Mouse (Mus musculus) left cerebral cortex, adult 2 months (tissue): ENCODE results near the gene 4921509C19Rik. TPM values are rescaled to one million over a fixed set of nuclear protein-coding genes. Genes with fewer than 3 reads are reported as not detected.
A peak's percentile ranks its signal among the peaks of the same experiment; 100 is the strongest.
"Not testable (repeated sequence)": the region's sequence is repeated elsewhere in the genome, so short reads cannot be mapped to it uniquely, and the experiment has no call there.

ENCODE experiments used
- DNase-seq, 2 experiments: peaks; one replicate each; pipeline ENCODE4 v3.0.0; 2021 to 2022; ENCODE audit warnings: low spot score in 2 of 2, mixed read lengths in 1 of 2; ENCODE audit errors: extremely low spot score in 1 of 2
- H3K27ac ChIP-seq: fragments of 200-600 bp; 2 replicates; pipeline ENCODE4 v1.8.1; 2022
- H3K4me3 ChIP-seq: fragments of 200-600 bp; 2 replicates; pipeline ENCODE4 v1.8.1; 2022
- CTCF ChIP-seq: fragments of 200-600 bp; IDR thresholded peaks from 2 replicates; pipeline ENCODE4 v1.8.1; 2022; ENCODE audit warnings: antibody characterized with exemption, mild to moderate bottlenecking, moderate library complexity
- intact Hi-C: fragments of 180-260 bp; cut with DNase I; formaldehyde crosslinking; loops from one replicate; pipeline ENCODE4 v1.15.1; 2025
- long read RNA-seq, 2 experiments: library from polyadenylated mRNA; stranded (forward); transcript quantifications; one replicate each; pipeline ENCODE4 v2.0.0; 2021; ENCODE audit warnings: borderline mapping rate in 2 of 2
- total RNA-seq, 2 experiments: library from RNA; stranded (reverse); gene quantifications; 2 replicates each; pipeline ENCODE4 v1.2.3; 2021

4921509C19Rik gene
- not detected for total RNA-seq
- long read RNA-seq, experiment 1 = 0 reads
- long read RNA-seq, experiment 2 = 0 reads

- DNase-seq, intact Hi-C loops: not testable (repeated sequence)
Observed at GRCm38 (mm10) chr2:151476053-151476452, at the start of gene 4921509C19Rik. Gene 4921509C19Rik, minus strand, starts transcription at chr2:151476153.

GRCm38 (mm10) chr2:151525520-151525919 is 49.6 kb upstream of the 4921509C19Rik start:
- no peak for DNase-seq
- intact Hi-C loops = no loop called here
- TF ChIP-seq CTCF = no peak
- Histone ChIP-seq H3K4me3 (no peak overlapping the region), H3K27ac (no peak overlapping the region)

More at GRCm38 (mm10) chr2:151476053-151476452, at the start of gene 4921509C19Rik:
- H3K4me3 ChIP-seq, H3K27ac ChIP-seq: not testable (repeated sequence)

GRCm38 (mm10) chr2:151524324-151525041 is 48.5 kb upstream of the 4921509C19Rik start:
- no peak for TF ChIP-seq CTCF
- Histone ChIP-seq H3K27ac (no peak overlapping the region), H3K4me3 (no peak overlapping the region)
- intact Hi-C loops = no loop called here
- no peak for DNase-seq

GRCm38 (mm10) chr2:151519000-151519399 is 43.0 kb upstream of the 4921509C19Rik start:
- Histone ChIP-seq H3K27ac (no peak overlapping the region), H3K4me3 (no peak overlapping the region)
- no peak for DNase-seq
- TF ChIP-seq CTCF = peak; percentile 1; the same call in 1 of the 2 replicates
- intact Hi-C loops = no loop called here

GRCm38 (mm10) chr2:151513525-151514285 is 37.8 kb upstream of the 4921509C19Rik start:
- intact Hi-C loops = loop anchor here (2.0 to 5.0 kb wide), 3 partner anchors 29 to 169 kb away; partner anchors contain the start of gene Fkbp1a
- peak; percentile 34 for TF ChIP-seq CTCF
- Histone ChIP-seq H3K27ac (peak overlapping the region; percentile 68), H3K4me3 (no peak overlapping the region)
- peak; percentile 16 to 34 for DNase-seq

GRCm38 (mm10) chr2:151512199-151512598 is 36.2 kb upstream of the 4921509C19Rik start:
- peak; percentile 41 to 48 for DNase-seq
- intact Hi-C loops = loop anchor here (2.0 to 5.0 kb wide), 3 partner anchors 31 to 170 kb away; partner anchors contain the start of gene Fkbp1a
- Histone ChIP-seq H3K4me3 (no peak overlapping the region), H3K27ac (0 out of 2 replicates have a peak overlapping the region, but pooled peaks have one; percentile 4)
- no peak for TF ChIP-seq CTCF

- no peak for DNase-seq
- TF ChIP-seq CTCF = peak; percentile 7; the same call in 1 of the 2 replicates
- no peak overlapping the region for H3K27ac ChIP-seq
- no peak overlapping the region for H3K4me3 ChIP-seq
- intact Hi-C loops = no loop called here
Observed at GRCm38 (mm10) chr2:151504226-151504625, 28.3 kb upstream of the 4921509C19Rik start.

- TF ChIP-seq CTCF = no peak
- Histone ChIP-seq H3K4me3 (no peak overlapping the region), H3K27ac (no peak overlapping the region)
- DNase-seq = no peak
- intact Hi-C loops = no loop called here
Observed at GRCm38 (mm10) chr2:151500442-151501007, 24.6 kb upstream of the 4921509C19Rik start.

- TF ChIP-seq CTCF = no peak
- no peak for DNase-seq
- intact Hi-C loops = loop anchor here (10.0 kb wide), 1 partner anchor 366 kb away; no protein-coding TSS in a partner anchor
- no peak overlapping the region for H3K27ac ChIP-seq
- no peak overlapping the region for H3K4me3 ChIP-seq
Observed at GRCm38 (mm10) chr2:151498358-151498757, 22.4 kb upstream of the 4921509C19Rik start.

- Histone ChIP-seq H3K27ac (peak within 1 kb of the TSS; percentile 85), H3K4me3 (peak within 1 kb of the TSS; percentile 97)
- DNase-seq = peak; percentile 93 to 97
- intact Hi-C loops = loop anchor here (1.0 to 10.0 kb wide), 4 partner anchors 48 to 371 kb away; partner anchors contain the start of gene Fkbp1a
- TF ChIP-seq CTCF = peak; percentile 89
Observed at GRCm38 (mm10) chr2:151494035-151494803, 18.3 kb upstream of the 4921509C19Rik start, which contains the start of gene Nsfl1c. Gene Nsfl1c, plus strand, starts transcription at chr2:151494182.

- intact Hi-C loops = no loop called here
- no peak for DNase-seq
- TF ChIP-seq CTCF = no peak
- Histone ChIP-seq H3K27ac (no peak overlapping the region), H3K4me3 (no peak overlapping the region)
Observed at GRCm38 (mm10) chr2:151486496-151486895, 10.5 kb upstream of the 4921509C19Rik start.

- DNase-seq, intact Hi-C loops: not testable (repeated sequence)
Observed at GRCm38 (mm10) chr2:151434971-151435370, 41.0 kb downstream of the 4921509C19Rik start.

More at GRCm38 (mm10) chr2:151434971-151435370, 41.0 kb downstream of the 4921509C19Rik start:
- H3K27ac ChIP-seq, H3K4me3 ChIP-seq: not testable (repeated sequence)
